Mouse (Mus musculus) cortical plate, adult 2 months (tissue): ENCODE data around the gene Fgfr2.

ENCODE experiments used
- CTCF ChIP-seq: fragments of 200-500 bp; IDR thresholded peaks from 2 replicates; pipeline ENCODE4 v1.5.1; 2011; ENCODE audit warnings: mild to moderate bottlenecking, control low read depth, low read length; ENCODE audit not compliant: insufficient read depth; ENCODE audit errors: extremely low read depth
- POLR2A ChIP-seq: fragments of 200-500 bp; IDR thresholded peaks from 2 replicates; pipeline ENCODE4 v1.6.1; 2011; ENCODE audit warnings: mild to moderate bottlenecking, low read length, control low read depth; ENCODE audit not compliant: insufficient read depth; ENCODE audit errors: extremely low read depth

DNA sequence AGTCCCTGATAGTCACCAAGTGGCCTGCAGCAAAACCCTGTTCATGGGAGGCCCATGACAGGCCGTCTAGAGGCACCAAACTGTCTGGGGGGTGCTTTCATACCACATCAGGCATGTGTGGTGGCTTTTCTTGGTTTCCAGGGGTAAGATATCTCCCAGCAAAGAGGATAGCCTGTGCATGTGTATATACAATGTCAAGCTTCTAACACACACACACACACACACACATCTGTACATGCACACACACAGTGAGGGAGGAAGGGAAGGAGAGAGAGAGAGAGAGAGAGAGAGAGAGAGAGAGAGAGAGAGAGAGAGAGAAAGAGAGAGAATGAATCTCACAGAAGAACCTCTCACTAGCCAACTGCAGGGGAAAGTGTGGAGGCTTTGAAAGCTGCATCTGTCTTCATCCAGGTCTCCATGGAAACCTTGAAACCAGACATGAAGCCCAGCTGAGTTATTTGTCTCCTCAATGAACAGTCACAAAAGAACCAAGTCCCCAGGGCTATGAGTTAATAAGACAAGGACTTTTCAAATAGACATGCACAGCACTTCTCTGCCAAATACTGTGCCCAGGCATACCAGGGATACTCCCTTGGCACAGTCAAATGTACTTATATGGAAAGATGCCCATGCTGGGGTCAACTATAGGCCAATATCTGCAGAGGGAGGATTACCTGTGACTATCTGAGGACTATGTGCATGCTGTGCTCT lies 1110.0 kb downstream of the Fgfr2 start:
- TF ChIP-seq CTCF (no peak), POLR2A (no peak)
